Comparison of ENCODE assay signal across 8 mouse cellular contexts in genomic region chr9:40575053-40575985, GRCm38 (mm10). TPM values are rescaled to one million over a fixed set of nuclear protein-coding genes. Genes with fewer than 3 reads are reported as not detected.
DNase-seq lines count a peak whose midpoint lies in the region; ATAC-seq lines count a peak whose summit lies in the region.

No protein-coding gene starts in this region.

- H3K4me3 ChIP-seq in forebrain, embryonic 16.5 days (replicated peaks; ENCODE audit: low read length), result no peak overlapping the region
- no peak overlapping the region for H3K4me3 ChIP-seq in hindbrain, embryonic 16.5 days (ENCODE audit: low read length)

- no peaks in the 10 kb centered on the region for H3K27me3 ChIP-seq in forebrain, embryonic 16.5 days (replicated peaks; ENCODE audit: control insufficient read depth, insufficient read depth, low read length)
- H3K27me3 ChIP-seq in hindbrain, embryonic 16.5 days (replicated peaks; ENCODE audit: control insufficient read depth, insufficient read depth, low read length), result no peaks in the 10 kb centered on the region

- no peak overlapping the region for H3K9ac ChIP-seq in forebrain, embryonic 16.5 days (replicated peaks; ENCODE audit: low read depth, low read length)
- H3K9ac ChIP-seq in hindbrain, embryonic 16.5 days (ENCODE audit: low read depth, low read length), result no peak overlapping the region

- peak; percentile 25 to 42 for DNase-seq in cerebellum, postnatal 10 days
- DNase-seq in cerebellum, adult 9-11 months, result no peak
- peak; percentile 83 for DNase-seq in 416B (ENCODE audit: low read depth)
- DNase-seq in lung, postnatal 4 days, result peak; percentile 42 to 67
- DNase-seq in ovary, postnatal 36 days (ENCODE audit: low spot score), result no peak

- WGBS in forebrain, embryonic 16.5 days, result 53% methylated on average over 14 of the region's 14 CpGs
- WGBS in hindbrain, embryonic 16.5 days, result 63% methylated on average over 14 of the region's 14 CpGs

- H3K27ac ChIP-seq in forebrain, embryonic 16.5 days (ENCODE audit: low read length), result no peak overlapping the region; the same call in 1 of the 2 replicates
- peak overlapping the region; percentile 46; the same call in 1 of the 2 replicates for H3K27ac ChIP-seq in hindbrain, embryonic 16.5 days (ENCODE audit: low read depth, low read length)

- no peaks in the 10 kb centered on the region for H3K36me3 ChIP-seq in forebrain, embryonic 16.5 days (ENCODE audit: control insufficient read depth, insufficient read depth)
- no peaks in the 10 kb centered on the region for H3K36me3 ChIP-seq in hindbrain, embryonic 16.5 days (ENCODE audit: control insufficient read depth, insufficient read depth, low read length)

- H3K4me2 ChIP-seq in forebrain, embryonic 16.5 days (ENCODE audit: low read length), result no peak overlapping the region
- H3K4me2 ChIP-seq in hindbrain, embryonic 16.5 days (ENCODE audit: low read length), result no peak overlapping the region

- no peaks in the 10 kb centered on the region for H3K9me3 ChIP-seq in forebrain, embryonic 16.5 days (ENCODE audit: control insufficient read depth, low read length)
- no peaks in the 10 kb centered on the region for H3K9me3 ChIP-seq in hindbrain, embryonic 16.5 days (ENCODE audit: control insufficient read depth, low read length)

- ATAC-seq in forebrain, embryonic 16.5 days, result peak; percentile 42
- peak; percentile 37; the same call in 1 of the 2 replicates for ATAC-seq in hindbrain, embryonic 16.5 days
- ATAC-seq in inflammation-experienced regulatory T-cells, adult 6 months, result no peak

- peaks cover 7% of the 10 kb centered on the region; the same call in 1 of the 2 replicates for H3K4me1 ChIP-seq in forebrain, embryonic 16.5 days (replicated peaks; ENCODE audit: control insufficient read depth, insufficient read depth, low read length)
- H3K4me1 ChIP-seq in hindbrain, embryonic 16.5 days (ENCODE audit: control insufficient read depth, insufficient read depth, low read depth, low read length), result peaks cover 2% of the 10 kb centered on the region

RNA-seq across cellular contexts. Expression of gene Gramd1b, which starts 44.1 kb away (rescaled TPM):
- polyA plus RNA-seq in forebrain, embryonic 16.5 days (2015; fragmentation: Nextera tagmentation; extraction: Ambion mirVana), result 18.6 and 19.5 TPM in 2 replicates
- polyA plus RNA-seq in hindbrain, embryonic 16.5 days (2015; fragmentation: Nextera tagmentation; extraction: Ambion mirVana), result 17.0 and 18.5 TPM in 2 replicates
- 10 to 100 TPM; 69.8 to 81.5 (median 80.6) TPM for polyA plus RNA-seq in inflammation-experienced regulatory T-cells, adult 6 months (2017; shearing (Covaris generic))

Comparison
In these comparisons a context has a peak if more than half of its experiments do, and no peak if none do; other contexts are left out.
1. DNase-seq: peak in cerebellum, postnatal 10 days (2 of 2), 416B (single experiment) and lung, postnatal 4 days (2 of 2); none in cerebellum, adult 9-11 months (single experiment) and ovary, postnatal 36 days (single experiment).